Mouse (Mus musculus) lung, postnatal 0 days (tissue): ENCODE measurements around the gene Ddx11.

Experiments used
- CTCF ChIP-seq: IDR thresholded peaks from 2 replicates; pipeline ENCODE4 v1.5.1; 2016; ENCODE audit warnings: antibody characterized with exemption, mild to moderate bottlenecking
- EP300 ChIP-seq: IDR thresholded peaks from 2 replicates; pipeline ENCODE4 v1.6.1; 2016; ENCODE audit warnings: antibody characterized with exemption, mild to moderate bottlenecking, control low read depth

GRCm38 (mm10) chr17:66123066-66123815, at the start of gene Ddx11:
- TF ChIP-seq CTCF (no peak; the same call in 1 of the 2 replicates), EP300 (no peak)
